Mouse (Mus musculus) mouse embryonic stem cell (cell line): ENCODE data around the gene Rarb.

ENCODE experiments used
- in situ Hi-C, 2 experiments: fragments of 300-500 bp; cut with MboI; formaldehyde crosslinking; loops; 1 replicate in 1 of 2; 3 replicates in 1 of 2; pipeline ENCODE4 v1.14.3; 2019 to 2020; ENCODE audit warnings: low sequenced_read_pairs in 2 of 2, low pct_unique_long_range_greater_than_20kb in 1 of 2, mixed read lengths in 1 of 2; ENCODE audit not compliant: unreplicated experiment in 1 of 2

Gene Rarb

DNA sequence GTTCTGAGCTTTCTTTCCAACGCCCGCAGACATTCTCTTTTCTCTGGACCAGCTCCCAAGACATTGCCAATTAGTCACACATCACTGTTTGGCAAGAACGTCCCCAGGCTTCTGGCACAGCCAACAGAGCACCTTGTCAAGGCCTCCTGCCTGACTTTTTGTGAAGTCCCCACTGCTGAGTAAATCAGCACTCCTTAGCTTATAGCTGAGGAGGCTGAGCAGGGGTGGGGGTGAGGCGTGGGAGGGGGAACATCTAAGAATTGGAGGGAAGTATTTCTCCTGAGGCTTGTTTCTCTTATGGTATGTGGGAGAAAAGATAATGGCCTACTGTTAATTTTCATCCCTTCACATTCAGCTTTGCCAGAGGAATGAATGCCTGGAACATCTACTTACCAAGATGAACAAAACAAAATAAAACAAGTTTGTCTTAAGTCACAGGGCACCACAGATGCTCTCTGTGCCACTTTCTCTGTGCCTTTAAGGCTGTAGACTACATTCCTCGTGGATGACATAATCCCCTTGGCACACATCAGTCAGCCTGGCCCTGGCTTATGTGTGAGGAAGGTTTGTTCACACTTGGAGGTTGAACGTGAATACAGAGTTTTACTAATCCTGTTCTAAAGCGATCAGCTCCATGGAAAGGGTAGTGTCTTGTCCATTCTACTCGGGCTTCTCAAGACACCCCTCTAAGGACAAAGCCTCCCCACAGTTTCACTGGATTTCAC is 335.1 kb downstream of the Rarb start:
- in situ Hi-C loops = no loop called here

DNA sequence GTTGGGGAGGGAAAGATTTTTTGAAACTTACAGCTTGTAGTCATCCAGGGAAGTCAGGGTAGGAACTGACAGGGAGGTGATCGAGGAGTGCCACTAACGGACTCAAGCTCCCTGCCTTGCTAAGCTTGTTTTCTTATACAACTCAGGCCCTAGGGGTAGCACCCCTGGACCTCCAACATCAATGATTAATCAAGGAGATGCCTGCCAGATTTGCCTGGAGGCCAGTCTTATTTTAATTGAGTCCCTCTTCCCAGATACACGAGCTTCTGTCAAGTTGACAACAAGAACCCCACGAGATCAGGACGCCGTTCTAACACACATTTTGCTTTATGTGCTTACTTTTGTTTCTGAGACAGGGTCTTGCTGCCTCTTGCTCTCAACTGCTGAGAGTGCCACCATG is 338.3 kb downstream of the Rarb start:
- in situ Hi-C loops = no loop called here

DNA sequence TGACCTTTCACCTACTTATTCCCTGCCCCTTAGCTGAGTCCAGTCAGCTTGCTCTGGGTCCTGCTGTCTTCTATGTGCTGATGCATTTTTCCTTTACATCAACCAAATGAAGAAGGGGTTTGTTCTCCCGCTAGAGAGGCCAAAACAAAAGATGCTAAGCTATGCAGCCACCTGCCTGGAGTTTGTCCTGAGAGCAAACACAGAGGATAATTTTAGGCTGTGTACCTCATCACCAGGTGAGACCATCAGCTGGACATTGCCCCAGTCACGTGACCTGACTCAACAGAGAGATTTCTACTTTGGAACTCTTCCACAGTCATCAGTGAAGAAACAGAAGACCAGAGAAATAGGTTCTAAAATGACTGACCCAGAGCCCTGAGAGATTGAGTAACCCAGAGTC is 339.4 kb downstream of the Rarb start:
- in situ Hi-C loops = no loop called here

DNA sequence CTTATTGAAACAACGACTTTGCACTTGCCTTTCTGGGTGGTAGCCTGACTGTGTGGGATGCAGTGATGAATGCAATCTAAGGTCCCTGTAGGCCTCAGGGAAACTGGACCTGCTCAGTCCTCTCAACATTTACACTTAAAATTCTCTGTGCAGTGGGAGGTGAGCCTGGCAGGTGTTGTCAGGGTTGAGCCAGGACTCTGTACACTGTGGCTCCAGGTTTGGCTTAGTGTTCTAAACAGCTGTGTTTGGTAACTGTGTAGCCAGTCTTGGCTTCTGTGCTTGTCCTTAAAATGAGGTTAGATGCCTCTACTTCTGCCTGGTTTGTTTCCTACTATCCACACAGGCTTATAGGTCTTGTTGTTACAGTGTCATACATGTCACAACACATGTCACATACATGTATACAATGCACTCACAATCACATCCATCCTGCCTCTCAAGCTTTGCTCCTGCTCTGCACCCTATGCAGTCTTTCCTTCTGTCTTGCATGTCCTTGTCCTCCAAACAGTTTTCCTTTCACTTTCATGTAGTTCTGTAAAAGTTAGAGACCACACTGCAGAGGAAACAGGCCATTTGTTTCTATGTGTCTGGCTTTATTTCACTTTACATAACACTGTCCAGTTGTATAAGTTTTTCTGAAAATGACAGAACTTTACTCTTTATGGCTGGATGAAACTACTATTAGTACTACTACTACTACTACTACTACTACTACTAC is 340.2 kb downstream of the Rarb start:
- in situ Hi-C loops = no loop called here

DNA sequence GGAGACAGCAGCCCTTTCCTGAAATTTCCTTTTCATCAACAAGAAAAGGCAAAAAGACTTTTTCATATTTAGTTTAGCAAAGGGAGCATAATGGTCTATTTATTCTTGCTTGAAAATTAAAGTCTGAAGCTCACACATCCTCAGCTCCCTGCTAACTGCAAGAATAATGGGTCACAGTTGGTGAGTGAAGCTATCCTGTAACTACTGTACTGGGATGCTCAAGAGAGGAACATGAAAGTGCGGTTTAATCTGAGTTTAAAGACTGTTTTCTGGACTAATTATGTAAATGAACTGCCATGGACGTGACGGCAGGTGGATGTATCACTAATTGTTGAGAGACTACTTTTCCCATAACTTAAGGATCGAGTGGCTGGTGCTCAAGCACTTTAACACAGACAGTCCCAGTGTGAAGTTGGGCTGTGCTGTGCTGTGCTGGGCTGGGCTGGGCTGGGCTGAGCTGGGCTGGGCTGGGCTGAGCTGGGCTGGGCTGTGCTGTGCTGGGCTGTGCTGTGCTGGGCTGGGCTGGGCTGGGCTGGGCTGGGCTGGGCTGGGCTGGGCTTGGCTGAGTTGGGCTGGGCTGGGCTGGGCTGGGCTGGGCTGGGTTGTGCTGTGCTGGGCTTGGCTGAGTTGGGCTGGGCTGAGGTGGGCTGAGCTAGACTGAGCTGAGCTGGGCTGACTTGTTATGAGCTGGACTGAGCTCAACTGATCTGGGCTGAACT is 370.5 kb downstream of the Rarb start:
- in situ Hi-C loops = no loop called here

DNA sequence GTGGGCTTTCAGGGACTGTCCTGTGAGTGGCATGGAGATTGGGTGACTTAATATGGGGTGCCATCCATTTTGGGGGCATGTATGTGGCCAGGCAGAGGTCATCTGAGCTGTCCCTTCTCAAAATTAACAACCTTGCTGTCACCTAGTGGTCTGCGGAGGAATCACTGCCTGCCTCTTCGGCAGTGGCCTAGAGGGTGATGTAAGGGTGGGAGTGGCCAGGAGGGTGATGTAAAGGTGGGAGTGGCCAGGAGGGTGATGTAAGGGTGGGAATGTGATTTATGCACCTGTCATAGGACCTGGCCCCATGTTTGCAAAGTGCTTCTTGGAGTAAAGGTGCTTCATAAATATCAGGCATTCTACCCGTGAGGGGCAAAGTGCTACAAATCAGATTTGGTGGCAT is 371.4 kb downstream of the Rarb start:
- in situ Hi-C loops = no loop called here

DNA sequence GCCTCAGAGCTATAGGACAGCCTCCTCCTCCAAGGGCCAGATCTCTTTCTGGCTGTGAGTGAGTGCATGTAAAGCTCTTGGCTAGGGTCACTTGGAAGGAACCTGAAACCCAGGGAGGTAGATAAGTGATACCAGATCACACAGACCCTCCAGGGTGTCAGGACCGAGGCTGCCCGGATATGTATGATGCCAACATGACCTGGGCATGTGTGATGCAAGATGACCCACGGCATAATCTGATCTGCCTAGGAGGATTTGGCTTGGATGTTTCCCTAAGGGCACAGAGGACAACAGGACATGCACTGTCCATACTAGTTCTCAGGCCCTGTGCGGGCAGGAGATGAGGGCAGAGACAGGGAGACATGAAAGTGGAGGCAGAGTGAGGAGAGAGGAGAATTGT is 374.1 kb downstream of the Rarb start:
- in situ Hi-C loops = no loop called here

DNA sequence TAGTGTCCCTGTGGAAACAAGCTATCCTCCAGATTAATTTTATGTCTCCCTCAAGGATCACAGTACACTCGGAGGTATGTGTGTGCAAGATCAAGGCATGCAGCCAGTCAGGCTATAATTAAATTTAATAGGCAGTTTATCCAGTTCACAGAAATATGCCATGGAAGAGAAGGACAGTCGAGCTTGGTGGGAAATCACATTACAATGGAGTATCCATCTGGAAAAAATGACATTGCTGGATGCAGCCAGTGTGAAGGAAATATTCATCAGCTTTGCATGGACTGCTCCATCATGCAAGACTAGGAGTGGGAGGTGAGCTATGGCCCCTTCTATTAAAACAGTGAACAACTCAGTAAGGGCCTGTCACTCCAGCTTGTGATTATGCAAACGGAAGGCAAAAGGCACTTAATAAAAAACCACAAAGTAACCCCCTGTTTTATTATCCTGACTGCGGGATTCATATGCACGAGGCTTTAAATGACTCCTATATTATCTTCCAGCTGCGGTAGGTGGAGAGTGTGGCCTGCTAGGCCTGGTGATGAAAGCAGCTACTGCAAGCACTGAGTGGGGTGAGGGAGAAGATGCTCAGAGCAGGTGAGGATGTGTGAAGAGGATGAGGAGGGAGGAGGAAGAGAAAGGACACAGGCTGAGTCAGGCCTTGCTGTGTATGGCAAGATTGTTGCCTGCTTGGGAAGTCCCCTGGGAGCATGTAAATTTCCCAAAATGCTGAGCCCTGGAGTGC is 379.4 kb downstream of the Rarb start:
- in situ Hi-C loops = no loop called here

DNA sequence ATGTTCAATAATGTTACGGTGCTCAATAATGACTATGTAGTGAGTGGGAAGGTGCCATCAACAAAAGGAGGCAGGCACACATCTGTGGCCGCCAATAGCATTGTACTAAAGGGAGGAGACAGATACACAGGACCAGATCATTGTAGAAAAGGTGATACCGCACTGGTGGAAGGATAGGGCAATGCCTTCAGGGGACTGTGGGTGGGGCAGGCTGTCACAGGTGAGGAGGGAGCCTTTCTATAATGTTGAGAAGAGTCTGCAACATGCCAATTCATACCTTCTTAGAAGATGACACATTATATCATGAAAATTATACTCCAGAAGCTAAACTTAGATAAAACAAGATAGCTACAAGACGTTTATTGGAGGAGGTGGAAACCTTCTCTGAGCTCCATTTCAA is 381.6 kb downstream of the Rarb start:
- in situ Hi-C loops = no loop called here

DNA sequence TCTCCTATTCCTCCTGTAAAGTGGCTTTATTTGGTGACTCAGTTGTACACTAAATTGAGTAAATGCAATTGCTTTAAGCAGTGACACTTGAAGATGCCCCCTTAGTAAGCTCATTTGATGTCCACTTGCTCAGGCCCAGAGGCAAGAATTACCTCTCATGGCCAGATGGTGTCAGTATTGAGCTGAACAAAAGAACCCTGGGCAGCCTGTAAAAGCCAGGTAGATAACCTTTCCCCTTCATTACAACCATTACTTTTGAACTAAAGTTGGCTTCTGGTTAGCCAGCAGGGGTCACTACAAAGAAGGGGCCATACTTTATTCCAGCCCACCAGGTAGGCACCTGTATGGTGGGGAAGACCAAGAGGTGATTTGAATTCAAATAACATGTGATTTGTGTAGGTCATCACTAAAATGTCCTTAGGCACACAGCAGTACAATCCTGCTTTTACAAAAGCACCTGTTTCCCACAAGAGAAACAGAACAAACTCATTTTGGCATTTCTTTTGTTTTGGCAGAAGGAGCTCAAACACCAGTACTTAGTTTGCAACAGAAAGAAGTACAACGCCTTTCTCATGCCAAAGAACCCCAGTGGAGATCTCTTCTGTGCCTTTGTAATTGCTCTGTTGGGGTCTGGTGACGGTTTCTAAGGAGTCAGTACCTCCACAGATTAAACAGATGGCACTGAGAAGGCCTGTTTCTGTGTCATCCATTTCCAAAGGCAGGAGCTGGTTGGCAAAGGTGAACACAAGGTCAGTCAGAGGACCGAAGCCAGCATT is 384.4 kb downstream of the Rarb start:
- in situ Hi-C loops = no loop called here

DNA sequence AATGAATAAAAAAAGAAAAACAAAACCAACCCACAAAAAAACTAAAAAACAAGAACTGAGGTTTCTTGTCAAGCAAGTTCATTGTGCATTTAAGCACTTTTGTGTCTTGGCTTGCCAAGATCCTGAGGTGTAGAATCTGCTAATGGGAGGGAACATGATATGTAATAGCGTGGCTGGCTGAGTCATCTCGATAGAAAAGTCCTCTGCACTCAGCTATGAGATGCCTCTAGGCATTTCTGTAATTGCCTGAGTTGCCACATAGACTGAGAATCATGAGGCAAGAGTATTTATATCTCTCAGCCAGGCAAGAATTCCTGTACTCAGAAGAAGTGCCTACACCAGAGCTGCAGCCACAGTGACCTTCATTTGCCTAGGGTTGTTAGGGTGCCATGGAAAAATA is 385.8 kb downstream of the Rarb start:
- in situ Hi-C loops = no loop called here

DNA sequence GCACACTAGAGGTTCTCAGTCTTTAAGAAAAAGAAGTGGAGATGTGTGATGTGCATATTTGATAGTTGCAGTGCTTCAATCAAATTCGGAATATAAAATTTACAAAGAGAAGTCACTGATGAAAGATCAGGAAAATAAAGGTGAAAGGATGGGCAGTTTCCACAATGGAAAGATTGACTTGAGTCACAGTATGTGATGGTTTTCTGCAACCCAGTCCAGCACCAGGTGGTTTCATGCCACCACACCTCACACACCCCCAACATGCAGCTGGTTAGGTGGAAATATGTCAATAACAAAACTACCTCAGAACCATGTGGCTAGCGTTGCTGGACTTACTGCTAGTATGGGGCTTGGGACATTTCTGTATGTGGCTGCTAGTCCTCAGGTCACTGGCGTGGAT is 386.4 kb downstream of the Rarb start:
- in situ Hi-C loops = no loop called here

DNA sequence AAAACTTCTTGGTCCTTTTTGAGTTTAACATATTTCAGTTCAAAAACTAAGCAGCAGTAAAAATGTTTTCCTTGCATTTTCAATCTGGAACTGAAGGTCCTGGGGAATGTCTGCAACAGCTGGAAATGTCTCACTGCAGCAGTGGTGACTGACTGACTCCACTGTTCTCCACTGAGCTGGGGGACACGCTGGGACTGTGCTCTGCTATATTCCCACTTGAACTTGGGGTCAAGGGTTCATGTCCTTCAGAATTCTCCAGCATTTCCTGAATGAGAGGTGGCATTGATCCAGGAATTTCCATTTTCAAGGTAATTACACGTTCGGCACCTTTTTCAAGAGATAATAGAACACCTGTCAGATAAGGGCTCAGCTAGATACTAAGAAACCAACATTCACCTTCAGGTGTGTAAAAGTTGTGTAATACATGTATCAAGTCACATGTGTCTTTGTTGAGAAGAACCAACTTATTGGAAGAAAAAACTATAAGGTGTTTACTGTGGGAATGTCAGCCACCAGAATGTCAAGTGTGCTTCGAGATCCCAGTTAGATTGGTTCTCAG is 386.9 kb downstream of the Rarb start:
- in situ Hi-C loops = no loop called here

DNA sequence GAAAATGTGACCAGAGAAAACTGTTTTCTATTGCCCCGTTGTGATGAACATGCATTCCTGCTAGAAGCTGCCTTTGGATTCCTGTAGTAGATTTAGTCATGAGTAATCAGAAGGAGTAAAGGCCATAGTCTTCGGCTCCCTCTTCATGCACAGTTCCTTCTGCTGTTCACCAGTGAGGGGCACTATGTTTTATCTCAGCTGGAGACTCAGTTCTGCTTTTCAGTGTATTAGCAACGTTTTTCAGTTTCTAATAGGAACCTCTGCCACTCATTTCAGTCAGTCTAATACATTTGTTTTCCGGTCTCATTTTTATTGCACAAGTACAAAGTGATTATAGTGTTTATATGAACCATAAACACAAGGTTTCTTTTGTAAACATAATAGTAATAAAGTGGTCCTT is 391.4 kb downstream of the Rarb start:
- in situ Hi-C loops = no loop called here

DNA sequence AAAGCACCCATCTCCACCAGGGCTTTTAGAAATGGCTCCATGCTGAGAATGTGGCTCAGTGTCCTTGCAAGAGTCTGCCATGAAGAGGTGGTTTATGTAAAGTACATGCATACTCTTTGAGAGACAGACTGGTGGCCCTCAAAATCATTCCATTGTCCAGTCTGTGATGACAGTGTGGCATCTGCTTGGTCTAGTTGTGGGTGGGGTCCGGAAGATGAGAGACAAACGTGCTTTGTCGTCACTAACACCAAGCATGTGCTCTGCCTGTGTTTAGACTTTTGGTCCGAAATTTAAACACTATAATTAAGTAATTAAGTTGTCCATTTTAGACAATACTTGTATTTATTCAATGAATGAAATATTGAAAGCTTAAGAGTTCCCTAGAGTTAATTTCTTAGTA is 404.8 kb downstream of the Rarb start:
- in situ Hi-C loops = no loop called here

DNA sequence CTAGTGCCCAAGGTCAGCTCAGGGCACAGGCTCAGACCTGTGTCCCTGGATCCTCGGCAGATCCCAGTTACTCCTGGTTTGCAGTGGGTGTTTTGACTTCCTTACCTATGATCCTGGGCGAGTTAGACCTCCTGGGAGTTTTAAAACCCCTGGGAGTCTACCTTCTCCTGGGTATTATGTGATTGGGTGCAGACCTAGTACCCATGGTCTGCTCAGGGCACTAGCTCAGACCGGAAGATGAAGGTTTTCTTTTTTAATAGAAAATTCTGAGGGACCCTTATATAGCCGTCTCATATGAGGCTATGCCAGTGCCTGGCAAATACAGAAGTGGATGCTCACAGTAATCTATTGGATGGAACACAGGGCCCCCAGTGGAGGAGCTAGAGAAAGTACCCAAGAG is 413.8 kb downstream of the Rarb start:
- in situ Hi-C loops = no loop called here

DNA sequence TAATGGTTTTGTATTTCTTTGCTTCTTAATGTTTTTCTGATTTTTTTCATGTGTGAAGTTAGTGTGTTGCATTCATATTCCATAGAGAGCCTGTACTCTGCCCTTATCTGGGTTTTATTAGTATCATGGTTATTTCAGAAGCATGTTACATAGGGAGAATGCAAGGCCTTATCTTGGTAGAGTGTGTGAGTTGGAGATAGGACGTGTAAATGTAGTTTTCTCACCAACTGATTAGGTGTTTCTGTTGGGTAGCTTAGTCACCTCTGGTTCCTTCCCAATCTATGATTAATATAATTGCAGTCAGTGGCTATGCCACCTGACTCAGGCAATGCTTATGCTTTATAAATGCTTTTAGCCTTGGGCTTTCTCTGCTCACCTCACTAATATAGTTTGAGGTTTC is 434.2 kb downstream of the Rarb start:
- in situ Hi-C loops = no loop called here
